Comparison of ENCODE assay signal across 9 mouse cellular contexts in the genomic region with DNA sequence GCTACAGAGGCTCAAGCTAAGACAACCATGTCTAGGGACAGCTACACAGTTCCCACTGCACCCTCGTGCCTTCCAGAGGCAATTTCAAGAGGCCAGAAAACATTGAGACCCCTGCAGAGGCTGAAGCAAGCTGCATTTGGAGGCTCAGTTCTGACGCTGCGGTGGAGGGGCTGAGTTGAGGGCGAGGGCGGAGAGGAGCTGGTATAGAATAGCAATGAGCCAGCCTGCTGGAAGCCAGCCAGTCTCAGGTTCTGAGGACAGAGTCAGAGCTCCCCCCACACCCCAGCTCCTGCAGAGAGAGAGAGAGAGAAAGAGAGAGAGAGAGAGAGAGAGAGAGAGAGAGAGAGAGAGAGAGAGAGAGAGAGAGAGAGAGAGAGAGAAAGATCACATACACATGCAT. TPM values are rescaled to one million over a fixed set of nuclear protein-coding genes. Genes with fewer than 3 reads are reported as not detected.
DNase-seq lines count a peak whose midpoint lies in the region; ATAC-seq lines count a peak whose summit lies in the region.
"Had no signal": no experiment of that assay in that cellular context is flagged by ENCODE, and none has a peak within 500 bp of the region (broad histone marks: within the 10 kb centered on the region; RNA-seq: fewer than 3 reads in every experiment).

No protein-coding gene starts in this region.

- no peaks in the 10 kb centered on the region for H3K9me3 ChIP-seq in forebrain, embryonic 10.5 days
- no peaks in the 10 kb centered on the region for H3K9me3 ChIP-seq in forebrain, embryonic 11.5 days (ENCODE audit: control insufficient read depth, low read length)
- no peaks in the 10 kb centered on the region for H3K9me3 ChIP-seq in midbrain, embryonic 11.5 days (ENCODE audit: control insufficient read depth, low read length)
- H3K9me3 ChIP-seq in midbrain, embryonic 10.5 days (replicated peaks): no peaks in the 10 kb centered on the region
- H3K9me3 ChIP-seq in liver, embryonic 11.5 days (ENCODE audit: control insufficient read depth, low read length): no peaks in the 10 kb centered on the region
- H3K9me3 ChIP-seq: limb, embryonic 13.5 days had no signal

- peaks cover 20% of the 10 kb centered on the region for H3K4me1 ChIP-seq in forebrain, embryonic 10.5 days
- 0 out of 2 replicates have a peak, but pooled peaks cover 2% of the 10 kb centered on the region for H3K4me1 ChIP-seq in forebrain, embryonic 11.5 days (replicated peaks; ENCODE audit: control insufficient read depth, insufficient read depth, low read length)
- peaks cover 7% of the 10 kb centered on the region for H3K4me1 ChIP-seq in midbrain, embryonic 11.5 days (ENCODE audit: control insufficient read depth, insufficient read depth, low read length)
- peaks cover 22% of the 10 kb centered on the region for H3K4me1 ChIP-seq in midbrain, embryonic 10.5 days
- no peaks in the 10 kb centered on the region for H3K4me1 ChIP-seq in liver, embryonic 11.5 days (replicated peaks; ENCODE audit: control insufficient read depth, insufficient read depth, low read length)

- no peak for DNase-seq in forebrain, embryonic 10.5 days (ENCODE audit: extremely low spot score, low spot score)
- DNase-seq in forebrain, embryonic 11.5 days (ENCODE audit: low spot score): no peak
- peak; percentile 81 for DNase-seq in midbrain, embryonic 11.5 days (ENCODE audit: low spot score, missing footprints)
- DNase-seq in midbrain, embryonic 10.5 days (ENCODE audit: low spot score): no peak
- peak; percentile 72 to 89 for DNase-seq in left cerebral cortex, postnatal 25 days (ENCODE audit: low spot score in 2 of 2)
- DNase-seq in right cerebral cortex, postnatal 25 days: peak; percentile 73
- DNase-seq in liver, embryonic 11.5 days (ENCODE audit: low spot score): no peak
- DNase-seq in adrenal gland, postnatal 25 days: no peak

- H3K4me2 ChIP-seq in forebrain, embryonic 11.5 days (ENCODE audit: low read depth, low read length, severe bottlenecking): no peak overlapping the region
- no peak overlapping the region for H3K4me2 ChIP-seq in midbrain, embryonic 11.5 days
- H3K4me2 ChIP-seq in liver, embryonic 11.5 days: no peak overlapping the region
- H3K4me2 ChIP-seq: limb, embryonic 13.5 days had no signal

- no peak overlapping the region for H3K4me3 ChIP-seq in forebrain, embryonic 10.5 days
- H3K4me3 ChIP-seq in forebrain, embryonic 11.5 days (ENCODE audit: low read depth, low read length): no peak overlapping the region
- no peak overlapping the region for H3K4me3 ChIP-seq in midbrain, embryonic 11.5 days (ENCODE audit: low read depth, low read length)
- H3K4me3 ChIP-seq in midbrain, embryonic 10.5 days: no peak overlapping the region
- H3K4me3 ChIP-seq in liver, embryonic 11.5 days (ENCODE audit: low read depth, low read length): no peak overlapping the region
- H3K4me3 ChIP-seq: limb, embryonic 13.5 days had no signal

- no peaks in the 10 kb centered on the region for H3K27me3 ChIP-seq in forebrain, embryonic 10.5 days (ENCODE audit: poor library complexity, severe bottlenecking)
- H3K27me3 ChIP-seq in forebrain, embryonic 11.5 days (ENCODE audit: control insufficient read depth, insufficient read depth, low read length): no peaks in the 10 kb centered on the region
- no peaks in the 10 kb centered on the region for H3K27me3 ChIP-seq in midbrain, embryonic 11.5 days (ENCODE audit: control insufficient read depth, insufficient read depth, low read length)
- no peaks in the 10 kb centered on the region for H3K27me3 ChIP-seq in midbrain, embryonic 10.5 days (ENCODE audit: low read depth, poor library complexity, severe bottlenecking)
- H3K27me3 ChIP-seq in liver, embryonic 11.5 days (replicated peaks; ENCODE audit: control insufficient read depth, insufficient read depth, low read length): no peaks in the 10 kb centered on the region
- H3K27me3 ChIP-seq: limb, embryonic 13.5 days had no signal

- ATAC-seq in forebrain, embryonic 11.5 days (replicated peaks; ENCODE audit: low FRiP score): no peak
- 0 out of 2 replicates have a peak, but pooled peaks have one; percentile 46 for ATAC-seq in midbrain, embryonic 11.5 days (ENCODE audit: low FRiP score)
- no peak for ATAC-seq in liver, embryonic 11.5 days (replicated peaks; ENCODE audit: low FRiP score)

- no peak overlapping the region for H3K9ac ChIP-seq in forebrain, embryonic 11.5 days (ENCODE audit: low read length)
- H3K9ac ChIP-seq in midbrain, embryonic 11.5 days (ENCODE audit: low read length): no peak overlapping the region
- H3K9ac ChIP-seq in liver, embryonic 11.5 days (ENCODE audit: low read depth, low read length): no peak overlapping the region
- H3K9ac ChIP-seq: limb, embryonic 13.5 days had no signal

- H3K36me3 ChIP-seq in forebrain, embryonic 10.5 days (replicated peaks): no peaks in the 10 kb centered on the region
- no peaks in the 10 kb centered on the region for H3K36me3 ChIP-seq in forebrain, embryonic 11.5 days (ENCODE audit: control insufficient read depth, insufficient read depth, low read length)
- H3K36me3 ChIP-seq in midbrain, embryonic 11.5 days (ENCODE audit: control insufficient read depth, insufficient read depth, low read length): no peaks in the 10 kb centered on the region
- H3K36me3 ChIP-seq in midbrain, embryonic 10.5 days: no peaks in the 10 kb centered on the region
- H3K36me3 ChIP-seq in liver, embryonic 11.5 days (ENCODE audit: control insufficient read depth, insufficient read depth, low read length): no peaks in the 10 kb centered on the region
- H3K36me3 ChIP-seq: limb, embryonic 13.5 days had no signal

- 25% methylated on average over 5 of the region's 5 CpGs for WGBS in forebrain, embryonic 10.5 days
- 20% methylated on average over 5 of the region's 5 CpGs for WGBS in forebrain, embryonic 11.5 days
- 21% methylated on average over 5 of the region's 5 CpGs for WGBS in midbrain, embryonic 11.5 days
- WGBS in midbrain, embryonic 10.5 days: 33% methylated on average over 5 of the region's 5 CpGs
- 42% methylated on average over 5 of the region's 5 CpGs for WGBS in liver, embryonic 11.5 days

- intact Hi-C loops in left cerebral cortex, postnatal 25 days (cut with DNase I): loop anchor here (10.0 kb wide), 1 partner anchor 317 kb away; no protein-coding TSS in a partner anchor

- peak overlapping the region; percentile 30; the same call in 1 of the 2 replicates for H3K27ac ChIP-seq in forebrain, embryonic 10.5 days
- no peak overlapping the region; the same call in 1 of the 2 replicates for H3K27ac ChIP-seq in forebrain, embryonic 11.5 days (ENCODE audit: low read depth, low read length)
- H3K27ac ChIP-seq in midbrain, embryonic 11.5 days (ENCODE audit: low read depth, low read length): no peak overlapping the region
- no peak overlapping the region for H3K27ac ChIP-seq in midbrain, embryonic 10.5 days (replicated peaks)
- H3K27ac ChIP-seq in liver, embryonic 11.5 days (ENCODE audit: low read depth, low read length): no peak overlapping the region
- H3K27ac ChIP-seq: limb, embryonic 13.5 days had no signal

RNA-seq across cellular contexts. Expression of a gene that starts 20.5 kb away (rescaled TPM):
- polyA plus RNA-seq in forebrain, embryonic 10.5 days (2016; fragmentation: Nextera tagmentation; extraction: Ambion mirVana): 4.4 and 5.4 TPM in 2 replicates
- 10.7 and 12.1 TPM in 2 replicates for polyA plus RNA-seq in forebrain, embryonic 11.5 days (2014; fragmentation: Nextera tagmentation; extraction: Ambion mirVana)
- polyA plus RNA-seq in midbrain, embryonic 11.5 days (2014; fragmentation: Nextera tagmentation; extraction: Ambion mirVana): 7.0 and 9.3 TPM in 2 replicates
- 4.2 and 4.4 TPM in 2 replicates for polyA plus RNA-seq in midbrain, embryonic 10.5 days (2016; fragmentation: Nextera tagmentation; extraction: Ambion mirVana)
- total RNA-seq in left cerebral cortex, postnatal 25 days (2021): 100 to 1,000 TPM; 188 to 213 TPM
- polyA plus RNA-seq in liver, embryonic 11.5 days (2014; fragmentation: Nextera tagmentation; extraction: Ambion mirVana): 0.41 and 1.1 TPM in 2 replicates
- 4.9 and 5.4 TPM in 2 replicates for total RNA-seq in adrenal gland, postnatal 25 days (2021)

RNA-seq across cellular contexts. Expression of a gene that starts 37.5 kb away (rescaled TPM):
- polyA plus RNA-seq in forebrain, embryonic 10.5 days (2016; fragmentation: Nextera tagmentation; extraction: Ambion mirVana): 5.9 and 6.6 TPM in 2 replicates
- 3.2 and 4.9 TPM in 2 replicates for polyA plus RNA-seq in forebrain, embryonic 11.5 days (2014; fragmentation: Nextera tagmentation; extraction: Ambion mirVana)
- 2.5 and 2.7 TPM in 2 replicates for polyA plus RNA-seq in midbrain, embryonic 11.5 days (2014; fragmentation: Nextera tagmentation; extraction: Ambion mirVana)
- 3.9 and 4.9 TPM in 2 replicates for polyA plus RNA-seq in midbrain, embryonic 10.5 days (2016; fragmentation: Nextera tagmentation; extraction: Ambion mirVana)
- total RNA-seq in left cerebral cortex, postnatal 25 days (2021): 1 to 10 TPM; 2.2 to 4.5 TPM
- 17.1 and 19.2 TPM in 2 replicates for polyA plus RNA-seq in liver, embryonic 11.5 days (2014; fragmentation: Nextera tagmentation; extraction: Ambion mirVana)
- 56.8 and 57.8 TPM in 2 replicates for total RNA-seq in adrenal gland, postnatal 25 days (2021)

RNA-seq across cellular contexts. Expression of a gene that starts 43.7 kb away (rescaled TPM):
- polyA plus RNA-seq in forebrain, embryonic 10.5 days (2016; fragmentation: Nextera tagmentation; extraction: Ambion mirVana): 7.2 and 7.6 TPM in 2 replicates
- polyA plus RNA-seq in forebrain, embryonic 11.5 days (2014; fragmentation: Nextera tagmentation; extraction: Ambion mirVana): 6.5 and 7.4 TPM in 2 replicates
- 4.0 and 4.2 TPM in 2 replicates for polyA plus RNA-seq in midbrain, embryonic 11.5 days (2014; fragmentation: Nextera tagmentation; extraction: Ambion mirVana)
- polyA plus RNA-seq in midbrain, embryonic 10.5 days (2016; fragmentation: Nextera tagmentation; extraction: Ambion mirVana): 7.3 and 7.5 TPM in 2 replicates
- total RNA-seq in left cerebral cortex, postnatal 25 days (2021): 1 to 10 TPM; 5.8 to 9.4 TPM
- polyA plus RNA-seq in liver, embryonic 11.5 days (2014; fragmentation: Nextera tagmentation; extraction: Ambion mirVana): 6.1 and 9.9 TPM in 2 replicates
- 8.1 and 14.9 TPM in 2 replicates for total RNA-seq in adrenal gland, postnatal 25 days (2021)

Comparison
In these comparisons a context has a peak if more than half of its experiments do, and no peak if none do; other contexts are left out.
1. DNase-seq: peak in midbrain, embryonic 11.5 days (single experiment), left cerebral cortex, postnatal 25 days (2 of 2) and right cerebral cortex, postnatal 25 days (single experiment); none in forebrain, embryonic 10.5 days (single experiment), forebrain, embryonic 11.5 days (single experiment), midbrain, embryonic 10.5 days (single experiment), liver, embryonic 11.5 days (single experiment) and adrenal gland, postnatal 25 days (single experiment).